Mouse (Mus musculus) lung, postnatal 0 days (tissue): ENCODE results near the gene Pex10.

Experiments
- CTCF ChIP-seq: IDR thresholded peaks from 2 replicates; pipeline ENCODE4 v1.5.1; 2016; ENCODE audit warnings: antibody characterized with exemption, mild to moderate bottlenecking
- EP300 ChIP-seq: IDR thresholded peaks from 2 replicates; pipeline ENCODE4 v1.6.1; 2016; ENCODE audit warnings: antibody characterized with exemption, mild to moderate bottlenecking, control low read depth

- TF ChIP-seq EP300: no peak
- no peak for TF ChIP-seq CTCF
Observed at GRCm38 (mm10) chr4:155040696-155041095, 26.1 kb upstream of the Pex10 start.
